Mouse (Mus musculus) urinary bladder, adult 18-20 months (tissue): ENCODE data around the gene Gm5891.
"Not testable (repeated sequence)": the region's sequence is repeated elsewhere in the genome, so short reads cannot be mapped to it uniquely, and the experiment has no call there.

Experiments
- DNase-seq, 2 experiments: peaks; one replicate each; pipeline ENCODE4 v3.0.0; 2022; ENCODE audit warnings: low spot score in 2 of 2, mixed read lengths in 2 of 2

Gm5891 gene

DNA sequence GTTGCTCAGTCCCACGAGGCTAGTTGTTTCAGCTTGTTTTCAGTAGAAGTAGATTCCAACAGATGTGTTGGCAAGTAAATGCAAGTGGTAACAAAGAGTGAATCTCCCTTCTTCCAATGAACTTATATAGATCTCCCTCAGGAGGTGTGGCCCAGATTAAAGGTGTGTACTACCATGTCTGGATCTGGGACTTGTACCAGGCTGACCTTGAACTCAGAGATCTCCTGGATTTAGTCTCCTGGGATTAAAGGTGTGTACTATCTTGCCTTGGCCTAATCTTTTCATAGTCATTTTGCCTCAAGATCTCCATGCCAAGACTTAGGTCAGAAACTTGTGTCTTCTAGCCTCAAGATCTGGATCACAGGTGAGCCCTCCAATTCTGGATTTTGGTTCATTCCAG, at the start of gene Gm5891:
Gene Gm5891 (minus strand): TSS at position 101 of the 400 bp plus-strand sequence.
- not testable (repeated sequence) for DNase-seq
